Comparison of ENCODE assay signal across 8 mouse cellular contexts in the genomic region with DNA sequence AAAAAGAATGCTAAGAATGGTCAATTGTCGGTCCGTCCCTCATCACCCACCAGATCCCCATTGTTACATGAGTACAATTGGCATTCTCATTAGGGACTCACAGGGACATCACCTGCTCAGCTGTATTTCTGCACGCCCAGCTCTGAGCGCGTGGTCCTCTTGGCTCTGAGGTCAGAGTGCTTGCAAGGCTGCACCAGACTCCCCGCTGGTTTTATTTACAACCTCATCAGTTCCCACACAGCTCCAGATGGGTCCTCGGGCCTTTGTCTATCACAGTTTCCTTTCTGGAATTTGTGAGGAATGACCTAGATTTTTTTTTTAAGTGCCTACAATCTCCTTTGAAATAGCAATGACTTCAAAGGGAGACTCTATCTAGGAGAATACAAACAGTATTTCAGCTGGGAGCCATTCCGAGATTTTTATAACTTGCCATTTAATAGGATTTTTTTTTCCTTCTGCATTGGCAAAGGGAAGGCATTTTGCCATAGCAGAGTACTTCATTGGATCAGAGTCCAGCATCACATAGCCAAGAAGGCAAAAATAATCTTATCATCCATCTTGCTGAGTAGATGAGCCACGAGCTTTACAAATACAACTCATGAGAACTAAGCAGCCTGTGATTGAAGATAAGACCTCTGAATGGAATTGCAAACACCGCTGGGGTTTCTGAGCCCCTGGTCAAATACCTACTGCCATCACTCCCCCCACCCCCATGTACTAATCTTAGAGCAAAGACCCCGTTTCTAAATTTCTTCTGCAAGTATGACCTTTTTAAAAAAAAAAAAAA.
DNase-seq lines count a peak whose midpoint lies in the region; ATAC-seq lines count a peak whose summit lies in the region.

No protein-coding gene starts in this region.

- ATAC-seq in midbrain, embryonic 11.5 days (ENCODE audit: low FRiP score) = peak; percentile 90
- ATAC-seq in activated CD4-positive, CD25-positive, alpha-beta regulatory T cell, adult 4 months = no peak

- no peak overlapping the region for H3K9ac ChIP-seq in midbrain, embryonic 11.5 days (ENCODE audit: low read length)

- H3K4me1 ChIP-seq in midbrain, embryonic 11.5 days (ENCODE audit: control insufficient read depth, insufficient read depth, low read length) = peaks cover 11% of the 10 kb centered on the region

- H3K27me3 ChIP-seq in midbrain, embryonic 11.5 days (ENCODE audit: control insufficient read depth, insufficient read depth, low read length) = no peaks in the 10 kb centered on the region

- H3K27ac ChIP-seq in midbrain, embryonic 11.5 days (ENCODE audit: low read depth, low read length) = peak overlapping the region; percentile 44; the same call in 1 of the 2 replicates

- no peaks in the 10 kb centered on the region for H3K9me3 ChIP-seq in midbrain, embryonic 11.5 days (ENCODE audit: control insufficient read depth, low read length)

- no peak overlapping the region for H3K4me3 ChIP-seq in midbrain, embryonic 11.5 days (ENCODE audit: low read depth, low read length)

- DNase-seq in ES-CJ7 (ENCODE audit: low read depth, low spot score) = peak; percentile 46
- peak; percentile 82 for DNase-seq in cerebellum, adult 11 months
- peak; percentile 59 for DNase-seq in forelimb bud, embryonic 11.5 days (ENCODE audit: low read depth, low spot score)
- peak; percentile 92 for DNase-seq in midbrain, embryonic 11.5 days (ENCODE audit: low spot score, missing footprints)
- no peak for DNase-seq in urinary bladder, postnatal 14 days (ENCODE audit: low spot score)
- DNase-seq in T-cell, adult 2 months (ENCODE audit: low spot score) = no peak
- no peak for DNase-seq in thymus, adult 18-20 months

- 8% methylated on average over 11 of the region's 11 CpGs for WGBS in midbrain, embryonic 11.5 days

- H3K4me2 ChIP-seq in midbrain, embryonic 11.5 days = no peak overlapping the region

- H3K36me3 ChIP-seq in midbrain, embryonic 11.5 days (ENCODE audit: control insufficient read depth, insufficient read depth, low read length) = no peaks in the 10 kb centered on the region

Comparison
In these comparisons a context has a peak if more than half of its experiments do, and no peak if none do; other contexts are left out.
1. DNase-seq: peak in ES-CJ7 (single experiment), cerebellum, adult 11 months (single experiment), forelimb bud, embryonic 11.5 days (single experiment) and midbrain, embryonic 11.5 days (single experiment); none in urinary bladder, postnatal 14 days (single experiment), T-cell, adult 2 months (single experiment) and thymus, adult 18-20 months (0 of 2).